Mouse (Mus musculus) cerebellum, postnatal 25 days (tissue): ENCODE measurements around the gene Cep72.
A peak's percentile ranks its signal among the peaks of the same experiment; 100 is the strongest.
"Not testable (repeated sequence)": the region's sequence is repeated elsewhere in the genome, so short reads cannot be mapped to it uniquely, and the experiment has no call there.

Experiments
- DNase-seq, 2 experiments: peaks; one replicate each; pipeline ENCODE4 v3.0.0; 2021; ENCODE audit warnings: mixed read lengths in 2 of 2

The Cep72 gene

DNA sequence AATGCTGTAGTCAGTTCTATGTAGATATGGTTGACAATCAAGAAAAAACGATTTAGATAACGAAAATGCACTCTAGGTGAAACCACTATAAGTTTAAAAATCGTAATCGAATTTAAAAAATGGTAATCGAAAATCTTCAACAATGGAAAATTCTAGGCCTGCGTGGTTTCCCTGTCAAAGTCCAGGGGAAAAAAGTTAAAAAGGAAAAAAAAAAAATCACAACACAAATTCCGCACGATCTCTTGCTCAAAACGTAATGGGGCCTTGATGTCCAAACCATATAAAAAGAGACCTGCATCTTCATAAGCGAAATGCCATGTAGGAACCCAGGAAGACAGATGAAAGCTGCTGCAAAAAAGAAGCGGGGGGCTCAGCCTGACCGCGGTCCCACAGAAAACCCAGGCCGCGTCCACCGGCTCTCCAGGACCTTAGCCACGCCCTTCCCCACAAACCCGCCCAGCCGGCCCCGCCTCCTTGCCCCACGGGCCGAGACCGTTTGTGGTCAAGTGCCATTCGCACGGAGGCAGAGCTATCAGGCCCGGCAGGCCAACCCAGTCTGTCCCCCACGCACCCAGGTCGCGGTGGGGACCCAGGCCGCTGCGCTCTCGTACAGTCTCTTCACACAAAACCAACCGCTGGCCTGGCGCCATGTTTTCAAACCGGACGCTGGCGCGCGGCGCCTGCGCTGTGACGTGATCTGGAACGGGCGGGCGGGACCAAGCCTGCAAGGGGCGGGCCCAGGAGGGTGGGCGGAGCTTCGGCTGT is at the start of gene Cep72:
Gene Cep72 (minus strand): TSS at position 687 of the 765 bp plus-strand sequence.
- peak; percentile 90 to 94 for DNase-seq

DNA sequence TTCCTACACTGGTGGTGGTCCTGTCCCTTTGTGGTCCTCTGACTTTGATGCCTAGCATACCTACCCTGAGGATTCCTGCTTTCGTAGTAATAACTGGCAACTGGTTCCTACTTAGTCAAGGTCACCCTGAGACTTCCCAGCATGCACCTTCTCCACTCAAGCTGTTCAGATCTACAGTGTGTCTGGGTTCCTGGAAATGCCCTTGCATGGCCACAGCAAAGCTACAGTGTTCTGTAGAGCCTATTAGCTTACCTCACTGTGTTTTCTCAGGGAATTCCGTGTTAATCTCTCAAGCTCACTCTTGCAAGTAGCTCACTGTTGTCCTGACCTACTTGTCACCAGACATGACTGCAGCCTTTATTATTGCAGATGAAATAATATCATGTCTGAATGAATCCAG is 45.3 kb upstream of the Cep72 start:
- DNase-seq = no peak

DNA sequence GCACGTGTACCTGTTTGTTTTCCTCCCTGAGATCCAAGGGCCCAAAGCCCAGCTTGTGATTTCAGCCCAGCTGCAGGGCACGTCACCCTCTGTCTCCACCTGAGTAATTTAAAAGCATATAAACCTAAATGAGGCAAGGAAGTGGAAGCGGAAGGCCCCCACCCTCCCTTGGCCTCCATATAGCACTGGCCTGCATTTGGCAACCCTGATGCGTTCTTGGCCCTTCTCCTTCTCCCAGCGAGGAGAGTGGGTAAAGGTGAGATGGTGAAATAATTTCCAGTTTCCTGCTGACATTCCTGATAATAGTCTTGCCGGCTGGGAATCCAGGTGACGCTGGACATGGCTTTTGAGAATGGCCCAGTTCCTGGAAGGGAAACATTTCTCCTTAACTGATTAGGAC is 42.3 kb upstream of the Cep72 start:
- DNase-seq = peak in 1 of 2 experiments; percentile 24

DNA sequence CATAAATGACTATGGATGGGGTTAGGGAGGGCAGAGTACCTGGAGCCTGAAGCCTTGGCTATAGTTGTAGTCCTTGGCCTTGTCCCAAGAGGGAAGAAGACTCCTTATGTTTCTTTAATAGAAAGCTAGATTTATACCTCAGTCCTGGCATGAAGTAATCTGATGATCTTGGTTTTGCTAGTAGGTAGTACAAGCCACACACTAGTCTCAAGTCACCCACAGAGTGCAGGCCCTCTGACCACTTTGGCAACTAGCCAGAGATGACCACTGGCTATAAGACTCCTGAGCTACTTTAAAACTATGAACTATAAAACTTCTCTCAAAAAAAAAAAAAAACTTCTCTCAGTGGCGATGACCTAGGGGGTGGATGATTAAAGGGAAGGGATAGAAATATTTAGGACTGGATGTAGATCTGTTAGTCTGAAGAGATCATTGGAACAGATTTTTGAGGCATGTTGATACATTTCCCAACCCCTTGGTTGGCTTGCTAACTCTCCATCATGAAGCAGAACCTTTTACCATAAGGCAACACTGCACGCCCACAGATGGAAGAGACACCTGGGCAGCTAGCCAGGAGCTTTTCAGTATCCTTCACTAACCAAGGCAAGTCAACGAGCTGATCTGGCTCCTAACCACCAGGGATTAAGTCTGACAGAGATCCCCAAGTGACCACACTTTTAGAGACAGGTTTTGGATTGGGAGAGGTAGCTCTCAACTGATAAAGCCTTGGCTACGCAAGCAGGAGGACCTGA is 40.9 kb upstream of the Cep72 start:
- peak; percentile 72 to 83 for DNase-seq

DNA sequence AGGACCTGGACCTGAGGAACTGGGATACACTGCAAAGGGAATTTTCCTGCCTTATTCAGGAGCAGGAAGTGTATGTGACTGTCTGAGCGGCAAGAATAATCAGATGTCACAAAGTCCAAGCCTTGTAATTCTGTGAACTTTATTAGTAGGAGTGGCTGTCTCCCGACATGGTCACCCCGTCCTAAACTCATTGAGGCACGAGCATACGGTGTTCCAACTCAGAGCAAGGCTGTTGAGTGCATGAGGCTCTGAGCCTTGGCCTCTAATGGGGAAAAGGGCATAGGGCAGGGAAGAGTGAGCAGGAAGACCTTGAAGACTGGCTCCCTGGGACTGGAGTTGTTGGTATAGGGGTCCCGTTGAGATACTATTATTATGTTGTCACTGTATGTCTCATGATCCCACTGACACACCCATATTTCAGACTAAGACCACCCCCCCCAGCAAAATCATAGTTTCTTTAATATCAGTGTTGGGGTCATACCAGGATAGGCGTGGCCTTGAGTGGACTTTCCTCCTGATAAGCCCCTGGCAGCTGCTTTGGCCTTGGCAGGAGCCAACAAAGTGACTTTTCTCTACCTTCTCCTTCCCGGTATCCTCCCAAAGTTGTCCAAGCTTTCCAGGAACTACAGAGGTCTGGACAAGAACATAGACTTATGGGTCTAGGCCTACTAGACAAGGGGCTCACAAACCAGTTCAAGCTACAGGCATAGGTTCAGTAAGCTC is 40.2 kb upstream of the Cep72 start:
- DNase-seq = no peak

DNA sequence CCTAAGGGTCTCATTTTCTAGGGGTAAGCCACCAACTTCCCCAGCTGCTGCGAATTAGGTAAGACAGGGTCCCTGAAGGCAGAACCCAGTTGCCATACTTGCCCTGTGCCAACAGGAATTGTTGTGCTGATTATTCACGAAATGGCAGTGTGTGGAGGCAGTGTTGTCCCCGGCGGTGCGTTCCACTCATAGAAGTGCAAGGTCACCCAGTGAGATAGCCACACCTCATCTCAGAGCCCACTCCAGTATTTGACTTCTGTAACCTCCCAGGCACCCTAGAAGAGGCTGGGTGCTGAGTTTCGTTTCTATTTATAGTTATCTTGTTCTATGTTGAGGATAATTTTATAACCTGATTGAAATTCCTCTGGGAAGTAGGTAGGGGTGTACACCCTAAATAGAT is 36.8 kb upstream of the Cep72 start:
- no peak for DNase-seq

DNA sequence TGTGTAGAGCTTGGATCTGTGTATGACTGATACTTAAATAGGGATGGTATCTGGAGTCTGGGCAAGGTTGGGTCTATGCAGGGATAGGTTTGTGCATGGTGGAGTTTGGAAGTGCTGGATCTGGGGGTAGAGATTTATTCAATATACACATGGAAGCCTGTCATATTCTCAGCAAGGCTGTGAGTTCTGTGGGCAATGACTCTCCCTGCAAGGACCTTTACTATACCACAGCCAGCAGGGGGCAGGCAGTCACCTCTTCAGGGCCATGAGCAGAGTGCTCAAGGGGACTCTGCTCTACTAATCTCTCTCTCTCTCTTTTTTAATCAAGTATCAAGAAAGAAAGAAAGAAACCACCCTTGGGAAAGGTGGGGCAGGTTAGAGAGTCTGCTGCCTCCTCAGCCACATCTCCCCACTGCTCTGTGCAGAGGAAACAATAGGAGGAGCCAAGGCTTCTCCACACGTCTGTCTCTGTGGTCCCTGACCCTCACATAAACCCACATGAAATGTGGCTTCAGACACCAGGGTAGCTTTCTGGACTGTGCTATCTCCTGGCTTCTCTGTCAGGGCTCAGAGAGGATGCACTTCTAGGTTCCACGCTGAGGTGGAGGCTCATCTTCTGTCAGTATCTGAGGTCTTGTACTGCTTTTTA is 34.7 kb upstream of the Cep72 start:
- DNase-seq = peak; percentile 55 to 81

DNA sequence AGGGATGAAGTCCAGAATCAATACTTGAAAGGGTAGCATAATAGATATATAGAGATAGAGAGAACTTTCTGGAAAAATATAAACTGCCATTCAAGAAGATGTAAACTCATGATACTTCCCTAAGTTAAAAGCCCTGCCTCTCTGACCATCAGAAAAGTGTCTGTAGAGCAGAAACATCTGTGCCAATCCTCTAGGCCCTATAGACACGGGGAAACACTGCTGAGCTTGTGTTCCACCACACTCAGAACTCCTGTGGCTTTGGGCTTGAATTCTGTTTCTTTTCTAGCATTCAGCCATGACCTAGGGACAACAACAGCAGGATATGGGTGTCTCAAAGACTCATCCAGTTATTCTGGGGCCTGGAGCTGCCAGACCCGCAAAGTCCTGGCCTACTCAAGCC is 33.8 kb upstream of the Cep72 start:
- no peak for DNase-seq

DNA sequence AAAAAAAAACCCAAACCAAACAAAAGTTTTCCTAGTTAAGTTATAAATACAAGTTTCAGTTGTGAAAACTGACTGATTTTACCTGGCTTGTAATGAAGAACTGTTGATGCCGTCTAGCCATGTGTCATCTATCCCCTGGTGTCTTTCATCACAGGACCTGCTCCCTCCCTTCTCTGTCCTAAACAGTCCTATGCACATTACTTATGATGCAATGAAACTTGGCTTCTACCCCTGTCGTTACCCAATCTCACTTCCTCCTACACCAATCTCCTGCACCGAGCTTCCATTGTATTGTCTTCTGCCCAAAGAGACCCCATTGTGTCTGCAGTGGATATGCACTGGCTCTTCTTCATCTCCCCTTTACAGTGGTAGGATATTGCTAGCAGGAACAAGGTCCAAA is 28.2 kb upstream of the Cep72 start:
- DNase-seq = no peak

DNA sequence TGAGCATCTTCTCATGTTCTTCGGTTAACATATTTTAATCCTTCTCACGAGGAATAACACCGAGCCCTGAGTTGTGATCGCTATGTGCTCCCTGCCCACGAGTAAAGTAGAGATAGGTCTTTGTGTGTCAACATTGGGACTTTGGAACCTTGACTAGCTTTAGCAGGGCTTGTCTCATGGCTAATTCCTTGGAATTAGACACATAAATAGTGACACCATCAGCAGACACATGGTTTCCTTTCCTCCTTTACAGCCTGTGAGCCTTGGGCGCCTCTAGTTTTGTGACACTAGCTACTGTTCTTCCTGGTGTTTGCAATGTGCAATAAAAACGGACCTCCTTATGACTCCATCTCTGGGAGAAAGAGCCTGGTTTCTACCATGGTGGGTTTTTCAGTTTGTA is 11.3 kb upstream of the Cep72 start:
- DNase-seq = no peak

DNA sequence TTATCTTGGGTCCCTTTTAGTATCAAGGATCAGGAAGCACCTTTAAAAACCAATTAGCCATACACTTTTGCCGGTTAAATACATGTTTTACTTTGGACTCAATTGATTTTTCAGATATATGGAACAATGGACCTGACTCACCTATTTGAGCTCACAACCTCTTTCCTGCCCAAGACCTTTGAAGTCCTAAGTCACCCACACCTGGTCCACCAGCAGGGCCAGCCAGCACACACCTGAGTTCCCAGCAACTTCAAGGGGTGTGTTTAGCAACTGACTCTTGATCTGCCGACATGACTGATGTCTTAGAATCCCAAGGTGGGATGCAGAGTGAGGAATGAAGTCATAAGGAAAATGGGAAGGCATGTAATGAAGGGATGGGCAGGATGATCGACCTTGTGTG is 9.6 kb upstream of the Cep72 start:
- no peak for DNase-seq

DNA sequence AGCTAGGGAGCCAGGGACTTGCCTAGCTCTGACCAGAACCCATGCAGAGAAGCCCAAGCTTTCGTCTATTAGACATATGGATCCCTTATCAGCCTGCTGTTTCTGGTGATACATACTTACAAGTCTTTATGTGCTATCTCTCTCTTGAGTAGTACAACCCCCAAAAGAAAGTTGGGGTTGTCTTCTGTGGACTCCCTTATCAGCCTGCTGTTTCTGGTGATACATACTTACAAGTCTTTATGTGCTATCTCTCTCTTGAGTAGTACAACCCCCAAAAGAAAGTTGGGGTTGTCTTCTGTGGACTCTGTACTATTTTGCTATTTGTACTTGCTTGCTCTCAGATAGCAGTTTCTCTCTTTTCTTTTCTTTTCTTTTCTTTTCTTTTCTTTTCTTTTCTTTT is 9.1 kb upstream of the Cep72 start:
- not testable (repeated sequence) for DNase-seq

DNA sequence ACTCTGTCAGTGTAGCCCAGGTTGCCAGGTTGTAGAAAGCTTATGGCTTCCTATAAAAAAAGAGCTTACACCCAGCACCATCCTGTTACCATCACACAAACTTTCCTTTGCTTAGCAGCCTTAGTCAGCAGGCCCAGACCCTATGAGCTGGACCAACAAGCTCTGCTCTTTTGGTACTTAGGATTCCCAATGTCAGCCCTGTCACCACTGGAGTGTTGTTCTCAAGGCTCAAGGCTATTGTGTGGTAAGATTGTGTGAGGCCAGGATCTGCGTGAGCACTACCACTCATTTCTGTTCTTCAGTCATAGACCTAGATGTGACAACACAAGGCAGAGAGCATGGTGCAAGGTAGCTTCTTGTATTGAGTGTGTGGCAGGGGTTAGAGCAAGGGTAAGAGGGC is 4.5 kb upstream of the Cep72 start:
- no peak for DNase-seq

DNA sequence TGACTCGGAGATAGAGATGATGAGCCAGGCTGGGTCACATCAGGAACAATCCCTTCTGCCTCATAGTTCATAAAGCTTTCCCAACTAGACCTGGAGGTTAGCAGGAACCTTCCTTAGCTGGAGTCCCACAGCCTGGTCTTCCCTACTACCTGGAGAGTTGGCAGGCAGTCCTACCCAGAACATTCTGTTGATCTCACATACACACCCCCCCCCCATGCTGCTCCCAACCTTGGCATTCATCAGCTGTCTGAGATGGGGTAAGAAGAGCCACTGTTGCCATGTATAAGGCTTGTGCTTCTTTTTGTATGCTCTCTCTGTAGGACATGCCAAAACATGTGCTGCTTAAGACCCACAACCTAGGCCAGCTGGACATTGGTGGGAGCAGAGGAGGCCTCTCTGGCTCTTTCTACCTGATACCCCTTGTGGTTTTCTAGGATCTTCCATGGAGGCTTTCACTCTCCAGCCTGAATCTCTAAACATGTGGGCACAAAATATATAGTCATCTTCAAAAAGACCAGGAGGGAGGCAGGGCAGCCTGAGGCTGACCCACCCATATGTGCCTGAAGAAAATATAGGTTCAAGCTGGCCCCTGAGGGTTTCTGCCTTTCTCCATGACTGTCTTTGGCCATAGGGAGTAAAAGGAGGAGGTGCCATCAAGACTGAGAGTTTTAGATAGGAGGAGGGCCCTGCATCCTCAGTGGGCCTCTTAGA is 1.4 kb upstream of the Cep72 start:
- no peak for DNase-seq

DNA sequence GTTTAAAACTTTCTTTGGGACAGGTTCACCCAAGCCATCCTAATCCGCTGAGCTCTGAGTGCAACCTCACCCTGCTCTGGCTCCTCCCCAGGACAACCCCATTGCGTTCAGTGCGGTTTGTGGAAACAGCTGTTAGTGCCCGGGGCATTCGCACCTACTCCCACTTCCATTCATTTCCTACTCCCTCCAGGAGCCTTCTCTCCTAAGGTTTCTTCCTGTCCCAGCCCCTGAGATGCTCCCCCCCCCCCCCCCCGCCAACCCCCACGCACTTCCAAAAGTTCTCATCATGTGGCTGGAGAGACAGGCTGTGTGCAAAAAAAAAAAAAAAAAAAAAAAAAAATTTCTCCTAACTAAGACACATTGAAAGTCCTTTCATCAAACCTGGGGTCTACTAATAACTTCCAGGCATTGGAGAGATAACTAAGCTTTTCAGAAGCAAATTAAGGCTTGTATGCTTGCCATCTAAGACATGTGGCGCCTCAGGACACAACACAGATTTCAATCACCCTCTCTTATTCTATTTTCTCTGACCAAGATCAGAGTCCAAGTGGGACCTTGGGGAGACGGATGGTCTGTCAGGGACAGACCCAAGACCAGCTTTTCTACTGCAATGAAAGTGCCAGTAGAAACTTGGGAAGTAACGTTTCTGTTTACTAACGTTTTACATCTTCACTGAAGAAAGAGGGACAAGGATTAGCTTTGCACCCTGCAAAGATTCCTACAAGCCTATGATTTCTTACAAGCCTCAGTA is 454 bp upstream of the Cep72 start:
- DNase-seq = no peak

DNA sequence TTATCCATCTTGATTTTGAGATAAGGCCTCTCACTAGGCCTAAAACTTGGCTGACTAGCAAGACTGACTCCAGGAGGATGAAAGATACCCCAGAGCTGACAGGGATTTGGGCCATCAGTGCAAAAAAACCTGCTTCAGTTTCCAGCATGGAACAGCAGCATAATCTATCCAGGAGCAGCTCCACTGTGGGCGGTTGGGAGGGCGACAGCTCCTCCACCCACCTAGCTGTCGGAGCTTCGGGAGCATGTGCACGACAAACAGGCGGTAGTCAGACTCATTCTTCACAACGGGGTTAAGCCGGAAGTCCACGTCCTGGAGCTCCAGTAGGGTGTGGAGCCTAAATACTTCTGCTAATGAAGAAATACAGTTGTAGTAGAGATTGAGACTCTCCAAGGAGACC is 4.0 kb downstream of the Cep72 start:
- DNase-seq = no peak

DNA sequence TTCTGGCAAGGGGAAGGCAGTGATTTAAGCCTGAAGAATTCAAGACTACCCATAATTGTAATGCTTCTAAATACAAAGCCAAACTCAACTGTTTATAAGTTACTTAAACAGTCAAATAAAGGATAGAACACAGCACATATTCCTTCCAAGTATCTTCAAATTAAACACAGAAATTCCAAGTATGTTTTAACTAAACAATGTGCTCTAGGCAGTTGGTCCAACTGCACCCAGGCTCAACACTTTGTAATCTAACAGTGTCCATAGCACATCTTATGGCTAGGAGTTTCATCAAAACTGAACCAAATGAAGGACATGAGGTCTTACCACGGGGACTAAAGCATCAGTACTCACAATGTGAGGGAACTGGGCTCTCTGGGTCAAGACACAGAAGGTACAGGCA is 5.9 kb downstream of the Cep72 start:
- DNase-seq = no peak

DNA sequence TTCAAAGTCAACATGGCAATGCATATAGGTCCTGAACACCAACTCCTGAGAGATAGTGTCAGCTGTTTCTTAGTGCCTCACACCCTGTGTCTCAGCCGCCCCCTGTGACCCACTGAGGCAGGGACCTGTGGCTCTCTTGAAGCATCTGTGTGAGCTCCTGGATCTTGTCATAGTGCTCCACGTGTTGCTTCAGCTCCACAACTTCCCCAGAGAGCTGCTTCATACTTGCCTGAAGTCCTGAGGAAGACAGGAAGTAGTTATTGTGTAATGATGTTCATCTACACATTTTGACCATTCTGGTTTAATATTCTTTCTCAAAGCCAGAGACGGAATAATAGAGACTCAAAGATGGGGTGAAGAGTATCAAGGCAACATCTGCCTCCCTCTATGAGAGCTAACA is 22.2 kb downstream of the Cep72 start:
- DNase-seq = no peak

DNA sequence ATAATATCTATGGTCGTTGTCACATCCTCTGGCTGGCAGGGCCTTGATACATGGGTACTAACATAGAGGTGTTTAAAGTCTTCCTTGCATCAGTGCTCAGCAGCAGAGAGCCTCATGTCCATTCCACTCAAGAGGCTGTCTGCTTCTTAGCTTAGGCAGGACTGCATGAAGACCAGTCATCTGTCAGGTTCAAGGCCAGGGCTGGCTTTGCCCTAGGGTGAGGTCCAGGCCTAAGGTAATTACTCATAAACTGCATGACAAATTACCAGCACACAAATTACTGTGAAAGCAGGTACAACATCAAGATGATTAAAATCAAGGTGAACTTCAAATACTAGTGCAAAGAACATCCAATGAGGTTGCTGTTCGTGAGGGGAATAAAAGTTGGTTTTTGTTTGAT is 26.3 kb downstream of the Cep72 start:
- DNase-seq = no peak

DNA sequence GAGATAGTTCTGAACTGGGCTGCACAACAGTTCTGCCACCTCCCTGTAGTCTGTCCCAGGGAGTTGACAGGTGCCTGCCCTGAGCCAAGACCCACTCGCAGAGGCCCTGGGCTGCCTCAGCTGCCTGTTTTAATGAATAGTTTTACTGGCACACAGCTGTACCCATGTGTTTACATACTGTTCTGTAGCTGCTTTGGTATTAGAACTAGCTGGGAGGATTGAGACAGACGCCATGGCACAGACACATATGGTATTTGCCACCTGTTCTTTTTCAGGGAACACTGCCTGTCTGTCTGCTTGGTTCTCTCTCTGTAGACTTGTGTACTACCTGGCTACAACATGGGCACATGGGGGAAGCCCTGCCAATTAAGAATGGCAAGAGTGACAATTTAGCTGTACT is 27.3 kb downstream of the Cep72 start:
- DNase-seq = no peak

DNA sequence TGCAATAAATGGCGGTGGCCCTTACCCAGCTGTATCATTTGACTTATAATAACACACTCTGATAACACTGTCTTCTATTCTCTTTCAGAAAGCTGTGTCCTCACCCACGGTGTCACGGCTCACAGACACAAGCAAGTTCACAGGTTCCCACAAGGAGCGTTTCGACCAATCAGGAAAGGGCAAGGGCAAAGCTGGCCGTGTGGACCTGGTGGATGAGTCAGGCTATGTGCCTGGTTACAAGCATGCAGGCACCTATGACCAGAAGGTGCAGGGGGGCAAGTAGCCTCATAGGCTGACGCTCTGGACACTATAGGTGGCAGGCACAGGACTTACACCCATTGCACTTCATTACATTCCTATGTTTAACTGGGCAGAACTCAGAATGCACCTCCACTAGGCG is 31.0 kb downstream of the Cep72 start:
- DNase-seq = no peak

DNA sequence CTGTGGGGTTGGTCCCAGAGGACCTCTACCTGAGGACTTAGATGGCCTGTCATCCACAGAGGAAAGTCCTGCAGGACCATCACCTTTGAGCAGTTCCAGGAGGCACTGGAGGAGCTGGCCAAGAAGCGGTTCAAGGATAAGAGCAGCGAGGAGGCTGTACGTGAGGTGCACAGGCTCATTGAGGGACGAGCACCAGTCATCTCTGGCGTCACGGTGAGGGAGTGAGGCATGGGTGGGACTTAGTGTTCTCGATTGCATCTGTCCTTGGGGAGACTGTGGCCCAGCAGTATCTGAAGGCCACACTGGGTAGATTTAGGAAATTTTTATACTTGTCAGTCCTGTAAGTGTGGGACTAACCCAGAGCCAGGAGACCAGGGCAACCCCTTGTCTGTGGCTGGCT is 31.4 kb downstream of the Cep72 start:
- DNase-seq = no peak
